ENCODE assay signal across 23 mouse cellular contexts in genomic region chr11:102734961-102735360, GRCm38 (mm10). TPM values are rescaled to one million over a fixed set of nuclear protein-coding genes. Genes with fewer than 3 reads are reported as not detected.
DNase-seq lines count a peak whose midpoint lies in the region; TF ChIP-seq lines count a peak whose summit lies in the region.
"Had no signal": no experiment of that assay in that cellular context is flagged by ENCODE, and none has a peak within 500 bp of the region (broad histone marks: within the 10 kb centered on the region; RNA-seq: fewer than 3 reads in every experiment).

No protein-coding gene starts in this region.

- H3K4me3 ChIP-seq in ES-Bruce4 (ENCODE audit: low read depth, low read length) (no peak overlapping the region), MEL (ENCODE audit: control insufficient read depth in 1 of 2, insufficient read depth in 1 of 2, low read depth in 2 of 2, low read length in 2 of 2) (no peak overlapping the region)
- H3K4me3 ChIP-seq in embryonic facial prominence, embryonic 10.5 days = no peak overlapping the region
- H3K4me3 ChIP-seq: embryonic facial prominence, embryonic 12.5 days; forebrain, embryonic 13.5 days; forebrain, embryonic 15.5 days had no signal

- TF ChIP-seq EP300 in ES-Bruce4 (IDR thresholded peaks at IDR 0.05; ENCODE audit: insufficient read depth, low read depth, low read length) (no peak), MEL (IDR thresholded peaks at IDR 0.05; ENCODE audit: low read depth in 1 of 2, low read length in 2 of 2) (no peak)

- H3K4me1 ChIP-seq in ES-Bruce4 (ENCODE audit: control insufficient read depth, insufficient read depth, low read length) (peaks cover 2% of the 10 kb centered on the region), MEL (ENCODE audit: control insufficient read depth in 1 of 2, insufficient read depth in 2 of 2, low read length in 2 of 2) (no peaks in the 10 kb centered on the region)
- peaks cover 10% of the 10 kb centered on the region for H3K4me1 ChIP-seq in embryonic facial prominence, embryonic 10.5 days

- no peaks in the 10 kb centered on the region for H3K27me3 ChIP-seq in ES-Bruce4 (ENCODE audit: control insufficient read depth, insufficient read depth, low read length, poor library complexity, severe bottlenecking)
- peaks cover 11 to 12% of the 10 kb centered on the region in 2 experiments for H3K27me3 ChIP-seq in MEL (ENCODE audit: control insufficient read depth in 1 of 2, insufficient read depth in 2 of 2, low read length in 2 of 2)
- H3K27me3 ChIP-seq in embryonic facial prominence, embryonic 10.5 days (replicated peaks; ENCODE audit: low read depth, poor library complexity, severe bottlenecking) = peaks cover 20% of the 10 kb centered on the region
- H3K27me3 ChIP-seq: forebrain, embryonic 15.5 days had no signal

- no peak for TF ChIP-seq RAD21 in MEL (IDR thresholded peaks at IDR 0.05; ENCODE audit: low read depth, low read length)

- TF ChIP-seq POLR2A in ES-Bruce4 (IDR thresholded peaks at IDR 0.05; ENCODE audit: insufficient read depth, low read length) (no peak), MEL (IDR thresholded peaks at IDR 0.05; ENCODE audit: control insufficient read depth in 1 of 2, insufficient read depth in 1 of 2, low read depth in 1 of 2, low read length in 2 of 2, poor library complexity in 1 of 2) (no peak)

- H3K36me3 ChIP-seq in ES-Bruce4 (ENCODE audit: control insufficient read depth, insufficient read depth, low read length, poor library complexity, severe bottlenecking) = no peaks in the 10 kb centered on the region
- H3K36me3 ChIP-seq in MEL (ENCODE audit: control insufficient read depth in 1 of 2, insufficient read depth in 2 of 2, low read length in 2 of 2) = no peaks in the 10 kb centered on the region
- H3K36me3 ChIP-seq in embryonic facial prominence, embryonic 10.5 days (replicated peaks) = no peaks in the 10 kb centered on the region
- H3K36me3 ChIP-seq: embryonic facial prominence, embryonic 12.5 days; forebrain, embryonic 15.5 days; G1E had no signal

- no peaks in the 10 kb centered on the region for H3K79me2 ChIP-seq in MEL (ENCODE audit: control insufficient read depth, insufficient read depth, low read length, poor library complexity)

- peak; percentile 19 for DNase-seq in A20 (ENCODE audit: low read depth, low spot score)
- no peak for DNase-seq in MEL (ENCODE audit: low read depth, low spot score)
- DNase-seq in R1 (ENCODE audit: low read depth, low spot score) = peak; percentile 74
- no peak for DNase-seq in embryonic facial prominence, embryonic 10.5 days (ENCODE audit: low spot score)
- DNase-seq in ovary, postnatal 14 days (ENCODE audit: low spot score) = no peak
- no peak for DNase-seq in right cerebral cortex, postnatal 4 days
- no peak for DNase-seq in cerebellum, adult 18-20 months
- DNase-seq: adrenal gland, adult 8-10 months; adrenal gland, postnatal 14 days; adrenal gland, postnatal 36 days; cerebellum, adult 11-12 months; cerebellum, adult 8-10 months; cerebellum, adult 9-11 months; cerebellum, postnatal 14 days; cerebellum, postnatal 36 days; embryo, embryonic 11 days; forebrain, postnatal 0 days had no signal

- H3K9me3 ChIP-seq in ES-Bruce4 (replicated peaks; ENCODE audit: control insufficient read depth, insufficient read depth, low read length, poor library complexity, severe bottlenecking) (no peaks in the 10 kb centered on the region), MEL (replicated peaks; ENCODE audit: insufficient read depth, low read length) (no peaks in the 10 kb centered on the region)
- H3K9me3 ChIP-seq in embryonic facial prominence, embryonic 10.5 days = no peaks in the 10 kb centered on the region
- H3K9me3 ChIP-seq: embryonic facial prominence, embryonic 12.5 days; forebrain, embryonic 13.5 days; forebrain, embryonic 15.5 days; G1E had no signal

- TF ChIP-seq CTCF in ES-Bruce4 (IDR thresholded peaks at IDR 0.05; ENCODE audit: low read depth, low read length) = peak; percentile 37
- TF ChIP-seq CTCF in MEL (IDR thresholded peaks at IDR 0.05 in 2 of 3, conservative IDR thresholded peaks at IDR 0.05 in 1 of 3; ENCODE audit: control insufficient read depth in 1 of 3, insufficient read depth in 1 of 3, low read depth in 2 of 3, low read length in 3 of 3, poor library complexity in 1 of 3, severe bottlenecking in 1 of 3) = peak in 2 of 3 experiments; percentile 14 to 30; a peak in 3 of 6 replicates

- H3K27ac ChIP-seq in ES-Bruce4 (ENCODE audit: insufficient read depth, low read length) = no peak overlapping the region
- H3K27ac ChIP-seq in MEL (ENCODE audit: control insufficient read depth, low read depth, low read length) = no peak overlapping the region
- no peak overlapping the region for H3K27ac ChIP-seq in embryonic facial prominence, embryonic 10.5 days (replicated peaks)
- H3K27ac ChIP-seq: embryonic facial prominence, embryonic 12.5 days; forebrain, embryonic 13.5 days; forebrain, embryonic 15.5 days had no signal

- H3K9ac ChIP-seq in ES-Bruce4 (ENCODE audit: low read depth, poor library complexity, severe bottlenecking) (no peak overlapping the region), MEL (ENCODE audit: control insufficient read depth, low read depth, low read length, poor library complexity, severe bottlenecking) (no peak overlapping the region)
- H3K9ac ChIP-seq: embryonic facial prominence, embryonic 12.5 days; forebrain, embryonic 13.5 days; forebrain, embryonic 15.5 days; forebrain, postnatal 0 days had no signal

- 92% methylated on average over 6 of the region's 6 CpGs for WGBS in embryonic facial prominence, embryonic 10.5 days

TF ChIP-seq in MEL, 35 proteins besides CTCF, POLR2A, EP300 and RAD21:
- TF ChIP-seq CHD1 (IDR thresholded peaks at IDR 0.05; ENCODE audit: low read depth, low read length) = no peak
- TF ChIP-seq POLR2AphosphoS5 (IDR thresholded peaks at IDR 0.05; ENCODE audit: borderline replicate concordance, low read depth, low read length) = no peak
- no peak for TF ChIP-seq ZNF384 (IDR thresholded peaks at IDR 0.05; ENCODE audit: low read depth, low read length)
- no peak for TF ChIP-seq ETS1 (IDR thresholded peaks at IDR 0.05; ENCODE audit: low read depth, low read length)
- TF ChIP-seq USF2 (IDR thresholded peaks at IDR 0.05; ENCODE audit: borderline replicate concordance in 1 of 2, insufficient read depth in 1 of 2, low read depth in 1 of 2, low read length in 2 of 2) = no peak
- no peak for TF ChIP-seq JUND (IDR thresholded peaks at IDR 0.05; ENCODE audit: low read depth, low read length)
- TF ChIP-seq BHLHE40 (IDR thresholded peaks at IDR 0.05; ENCODE audit: borderline replicate concordance, low read depth, low read length) = no peak
- TF ChIP-seq MAX (IDR thresholded peaks at IDR 0.05; ENCODE audit: low read length) = no peak
- TF ChIP-seq CHD2 (IDR thresholded peaks at IDR 0.05; ENCODE audit: low read length) = no peak
- TF ChIP-seq SMC3 (IDR thresholded peaks at IDR 0.05; ENCODE audit: low read depth, low read length) = no peak
- no peak for TF ChIP-seq HCFC1 (IDR thresholded peaks at IDR 0.05; ENCODE audit: low read depth, low read length)
- TF ChIP-seq ZKSCAN1 (IDR thresholded peaks at IDR 0.05; ENCODE audit: low read depth, low read length) = no peak
- no peak for TF ChIP-seq KAT2A (conservative IDR thresholded peaks at IDR 0.05; ENCODE audit: low read depth, low read length)
- no peak for TF ChIP-seq USF1 (IDR thresholded peaks at IDR 0.05; ENCODE audit: low read depth, low read length)

RNA-seq across cellular contexts. Expression of gene Adam11, which starts 26.3 kb away (rescaled TPM):
- polyA plus RNA-seq in ES-Bruce4 (2011; ENCODE audit: insufficient read depth, insufficient read length, low read depth, missing spikeins) = 1.2 and 2.4 TPM in 2 replicates
- 0.08 and 0.13 TPM in 2 replicates for total RNA-seq in MEL (2012; rRNA removed)
- polyA plus RNA-seq in MEL (2012; ENCODE audit: insufficient read depth in 1 of 2, insufficient read length in 2 of 2, low read depth in 1 of 2, low replicate concordance in 2 of 2, missing spikeins in 1 of 2) = under 1 TPM in 1 of 2 experiments, not detected in 1; 0.36 TPM
- polyA plus RNA-seq in embryonic facial prominence, embryonic 10.5 days (2016; fragmentation: Nextera tagmentation; extraction: Ambion mirVana) = 16.3 and 21.0 TPM in 2 replicates
- polyA plus RNA-seq: activated CD4-positive, CD25-positive, alpha-beta regulatory T cell, adult 4 months; G1E had no signal

RNA-seq across cellular contexts. Expression of gene Ccdc43, which starts 37.4 kb away (rescaled TPM):
- 53.9 and 62.0 TPM in 2 replicates for polyA plus RNA-seq in ES-Bruce4 (2011; ENCODE audit: insufficient read depth, insufficient read length, low read depth, missing spikeins)
- 35.2 and 41.7 TPM in 2 replicates for total RNA-seq in MEL (2012; rRNA removed)
- polyA plus RNA-seq in MEL (2012; ENCODE audit: insufficient read depth in 1 of 2, insufficient read length in 2 of 2, low read depth in 1 of 2, low replicate concordance in 2 of 2, missing spikeins in 1 of 2) = 10 to 100 TPM in 1 of 2 experiments, not detected in 1; 39.3 TPM
- 58.1 and 59.8 TPM in 2 replicates for polyA plus RNA-seq in embryonic facial prominence, embryonic 10.5 days (2016; fragmentation: Nextera tagmentation; extraction: Ambion mirVana)

Comparison
In these comparisons a context has a peak if more than half of its experiments do, and no peak if none do; other contexts are left out.
1. DNase-seq: peak in A20 (single experiment) and R1 (single experiment); none in MEL (single experiment), embryonic facial prominence, embryonic 10.5 days (single experiment), ovary, postnatal 14 days (single experiment), right cerebral cortex, postnatal 4 days (single experiment) and cerebellum, adult 18-20 months (0 of 2).